8 mouse cellular contexts compared by ENCODE assay signal in the genomic region with DNA sequence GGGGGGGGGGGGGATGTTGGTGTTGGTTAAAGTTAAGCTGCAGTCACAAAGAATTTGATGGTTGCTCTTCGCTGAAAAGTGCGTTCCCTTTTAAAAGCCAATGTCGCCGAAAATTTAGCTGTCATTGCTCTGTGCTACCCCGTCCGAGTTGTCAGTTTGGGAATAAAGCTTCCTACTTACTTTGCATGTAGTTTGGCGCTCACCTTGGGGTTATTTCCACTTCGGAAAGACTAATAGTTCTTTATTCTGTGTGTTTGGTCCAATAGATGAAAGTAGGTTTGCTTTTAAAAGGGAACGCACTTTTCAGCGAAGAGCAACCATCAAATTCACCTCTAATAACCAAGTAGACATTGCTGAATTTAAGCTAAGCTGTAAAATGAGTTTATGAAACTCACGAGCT. TPM values are rescaled to one million over a fixed set of nuclear protein-coding genes. Genes with fewer than 3 reads are reported as not detected.
DNase-seq lines count a peak whose midpoint lies in the region; ATAC-seq and TF ChIP-seq lines count a peak whose summit lies in the region.

No protein-coding gene starts in this region.

- dilution Hi-C loops in CH12.LX (cut with MboI; ENCODE audit: extremely low pct_ligation_motif_present, extremely low pct_unique_long_range_greater_than_20kb, low sequenced_read_pairs), result no loop called here

- intact Hi-C loops in heart, postnatal 25 days (cut with DNase I), result loop anchor here (1.0 kb wide), 1 partner anchor 461 kb away; no protein-coding TSS in a partner anchor

- no peak for TF ChIP-seq EP300 in CH12.LX (IDR thresholded peaks at IDR 0.05; ENCODE audit: low read length)

- no peaks in the 10 kb centered on the region for H3K4me1 ChIP-seq in heart, embryonic 11.5 days (ENCODE audit: control insufficient read depth, insufficient read depth, low read length)
- H3K4me1 ChIP-seq in CH12.LX (ENCODE audit: control insufficient read depth in 1 of 2, insufficient read depth in 2 of 2), result peaks cover 4 to 26% of the 10 kb centered on the region in 2 experiments; a peak in 3 of 4 replicates
- H3K4me1 ChIP-seq in forebrain, embryonic 11.5 days (replicated peaks; ENCODE audit: control insufficient read depth, insufficient read depth, low read length), result peaks cover 4% of the 10 kb centered on the region; the same call in 1 of the 2 replicates
- peaks cover 64% of the 10 kb centered on the region for H3K4me1 ChIP-seq in liver, embryonic 13.5 days (replicated peaks)

- WGBS in heart, embryonic 11.5 days (ENCODE audit: insufficient replicate concordance), result 2% methylated on average over 11 of the region's 11 CpGs
- 5% methylated on average over 11 of the region's 11 CpGs for WGBS in forebrain, embryonic 11.5 days
- under 1% methylated on average over 11 of the region's 11 CpGs for WGBS in liver, embryonic 13.5 days (ENCODE audit: insufficient replicate concordance)

- no peak for DNase-seq in heart, postnatal 25 days (ENCODE audit: low spot score)
- DNase-seq in CH12.LX (ENCODE audit: extremely low read depth), result no peak
- no peak for DNase-seq in forebrain, embryonic 11.5 days (ENCODE audit: low spot score)
- no peak for DNase-seq in liver, embryonic 13.5 days
- no peak for DNase-seq in adrenal gland, adult 2 months
- no peak for DNase-seq in layer of hippocampus, postnatal 14 days (ENCODE audit: low spot score in 2 of 2)
- DNase-seq in retina, postnatal 1 day, result no peak

- no peak for TF ChIP-seq CTCF in CH12.LX (conservative IDR thresholded peaks at IDR 0.05 in 1 of 2, IDR thresholded peaks at IDR 0.05 in 1 of 2; ENCODE audit: low read depth in 2 of 2, low read length in 2 of 2)

- TF ChIP-seq POLR2A in CH12.LX (IDR thresholded peaks at IDR 0.05; ENCODE audit: low read depth, low read length), result no peak

- H3K79me2 ChIP-seq in CH12.LX (replicated peaks; ENCODE audit: control insufficient read depth, extremely low read depth, insufficient read depth, poor library complexity, severe bottlenecking), result peaks cover 56% of the 10 kb centered on the region

- H3K9ac ChIP-seq in heart, embryonic 11.5 days (ENCODE audit: low read depth, low read length), result peak overlapping the region; percentile 90
- H3K9ac ChIP-seq in CH12.LX (ENCODE audit: insufficient read depth, low read depth), result peak overlapping the region; percentile 84; the same call in 1 of the 2 replicates
- peak overlapping the region; percentile 86 for H3K9ac ChIP-seq in forebrain, embryonic 11.5 days (ENCODE audit: low read length)
- H3K9ac ChIP-seq in liver, embryonic 13.5 days, result peak overlapping the region; percentile 98

- H3K4me2 ChIP-seq in heart, embryonic 11.5 days, result peak overlapping the region; percentile 79
- peak overlapping the region; percentile 96; the same call in 1 of the 2 replicates for H3K4me2 ChIP-seq in CH12.LX (ENCODE audit: insufficient read depth, low read depth, poor library complexity, severe bottlenecking)
- peak overlapping the region; percentile 66 for H3K4me2 ChIP-seq in forebrain, embryonic 11.5 days (ENCODE audit: low read depth, low read length, severe bottlenecking)
- peak overlapping the region; percentile 85 for H3K4me2 ChIP-seq in liver, embryonic 13.5 days

- H3K27ac ChIP-seq in heart, embryonic 11.5 days (ENCODE audit: low read depth, low read length), result no peak overlapping the region
- peak overlapping the region; percentile 79; the same call in 1 of the 2 replicates for H3K27ac ChIP-seq in CH12.LX (ENCODE audit: insufficient read depth, low read depth)
- H3K27ac ChIP-seq in forebrain, embryonic 11.5 days (ENCODE audit: low read depth, low read length), result no peak overlapping the region
- H3K27ac ChIP-seq in liver, embryonic 13.5 days, result peak overlapping the region; percentile 96

- H3K27me3 ChIP-seq in heart, embryonic 11.5 days (ENCODE audit: control insufficient read depth, insufficient read depth, low read length), result no peaks in the 10 kb centered on the region
- no peaks in the 10 kb centered on the region for H3K27me3 ChIP-seq in CH12.LX (replicated peaks)
- H3K27me3 ChIP-seq in forebrain, embryonic 11.5 days (ENCODE audit: control insufficient read depth, insufficient read depth, low read length), result no peaks in the 10 kb centered on the region
- H3K27me3 ChIP-seq in liver, embryonic 13.5 days, result no peaks in the 10 kb centered on the region

- no peaks in the 10 kb centered on the region for H3K9me3 ChIP-seq in heart, embryonic 11.5 days (replicated peaks; ENCODE audit: control insufficient read depth, low read length)
- no peaks in the 10 kb centered on the region for H3K9me3 ChIP-seq in CH12.LX (replicated peaks; ENCODE audit: low read length)
- H3K9me3 ChIP-seq in forebrain, embryonic 11.5 days (ENCODE audit: control insufficient read depth, low read length), result no peaks in the 10 kb centered on the region
- no peaks in the 10 kb centered on the region for H3K9me3 ChIP-seq in liver, embryonic 13.5 days (replicated peaks)

- in situ Hi-C loops in CH12.LX (cut with MboI; ENCODE audit: low pct_ligation_motif_present, low pct_unique_long_range_greater_than_20kb, low sequenced_read_pairs), result no loop called here

- no peak for TF ChIP-seq RAD21 in CH12.LX (IDR thresholded peaks at IDR 0.05; ENCODE audit: low read depth, low read length)

- ATAC-seq in heart, embryonic 11.5 days (replicated peaks; ENCODE audit: insufficient number of reproducible peaks, low FRiP score, low TSS enrichment), result no peak
- no peak for ATAC-seq in forebrain, embryonic 11.5 days (replicated peaks; ENCODE audit: low FRiP score)
- no peak for ATAC-seq in liver, embryonic 13.5 days (ENCODE audit: low read depth)

- peak overlapping the region; percentile 86 for H3K4me3 ChIP-seq in heart, embryonic 11.5 days (ENCODE audit: low read depth, low read length)
- peak overlapping the region; percentile 76 to 93 (median 93) for H3K4me3 ChIP-seq in CH12.LX (replicated peaks in 1 of 3; ENCODE audit: low read depth in 2 of 3, low read length in 2 of 3, poor library complexity in 1 of 3)
- peak overlapping the region; percentile 85 for H3K4me3 ChIP-seq in forebrain, embryonic 11.5 days (ENCODE audit: low read depth, low read length)
- H3K4me3 ChIP-seq in liver, embryonic 13.5 days (replicated peaks), result peak overlapping the region; percentile 93

- H3K36me3 ChIP-seq in heart, embryonic 11.5 days (ENCODE audit: control insufficient read depth, insufficient read depth, low read length), result no peaks in the 10 kb centered on the region
- peaks cover 0 to 9% of the 10 kb centered on the region in 2 experiments for H3K36me3 ChIP-seq in CH12.LX (replicated peaks in 1 of 2; ENCODE audit: control insufficient read depth in 1 of 2, insufficient read depth in 1 of 2, low read length in 1 of 2)
- no peaks in the 10 kb centered on the region for H3K36me3 ChIP-seq in forebrain, embryonic 11.5 days (ENCODE audit: control insufficient read depth, insufficient read depth, low read length)
- peaks cover 30% of the 10 kb centered on the region for H3K36me3 ChIP-seq in liver, embryonic 13.5 days

TF ChIP-seq in CH12.LX, 34 proteins besides CTCF, POLR2A, EP300 and RAD21:
- TF ChIP-seq SIN3A (IDR thresholded peaks at IDR 0.05; ENCODE audit: low read length), result 0 out of 2 replicates have a peak, but pooled peaks have one; percentile 1
- no peak for TF ChIP-seq RCOR1 (conservative IDR thresholded peaks at IDR 0.05; ENCODE audit: low read depth, low read length)
- TF ChIP-seq CHD1 (IDR thresholded peaks at IDR 0.05; ENCODE audit: low read depth, low read length), result 0 out of 2 replicates have a peak, but pooled peaks have one; percentile 62

RNA-seq across cellular contexts. Expression of gene Kif11, which starts 0.6 kb away (rescaled TPM):
- 54.1 and 56.6 TPM in 2 replicates for polyA plus RNA-seq in heart, embryonic 11.5 days (2014; fragmentation: Nextera tagmentation; extraction: Ambion mirVana)
- total RNA-seq in heart, postnatal 25 days (2021), result under 1 TPM; 0.88 to 0.95 TPM
- total RNA-seq in CH12.LX (2012; rRNA removed) (61.7 and 66.1 TPM in 2 replicates), CH12.LX (2014; rRNA removed) (144 and 158 TPM in 2 replicates)
- polyA plus RNA-seq in CH12.LX (2012; ENCODE audit: insufficient read length, low read depth), result 67.8 and 69.6 TPM in 2 replicates
- polyA plus RNA-seq in forebrain, embryonic 11.5 days (2014; fragmentation: Nextera tagmentation; extraction: Ambion mirVana), result 112 and 121 TPM in 2 replicates
- 50.8 and 65.4 TPM in 2 replicates for polyA plus RNA-seq in liver, embryonic 13.5 days (2015; fragmentation: Nextera tagmentation; extraction: Ambion mirVana)
- 1 to 10 TPM; 1.1 to 1.6 TPM for total RNA-seq in adrenal gland, adult 2 months (2021)
- polyA plus RNA-seq in adrenal gland, adult 2 months (2012; rRNA removed), result 0.04 and 0.22 TPM in 2 replicates
- 1 to 10 TPM; 2.4 to 3.1 TPM for total RNA-seq in layer of hippocampus, postnatal 14 days (2021)

RNA-seq across cellular contexts. Expression of gene Ide, which starts 39.2 kb away (rescaled TPM):
- polyA plus RNA-seq in heart, embryonic 11.5 days (2014; fragmentation: Nextera tagmentation; extraction: Ambion mirVana), result 54.7 and 56.9 TPM in 2 replicates
- total RNA-seq in heart, postnatal 25 days (2021), result 10 to 100 TPM; 66.3 to 69.6 TPM
- total RNA-seq in CH12.LX (2012; rRNA removed) (56.0 and 62.2 TPM in 2 replicates), CH12.LX (2014; rRNA removed) (74.4 and 79.5 TPM in 2 replicates)
- 116 and 124 TPM in 2 replicates for polyA plus RNA-seq in CH12.LX (2012; ENCODE audit: insufficient read length, low read depth)
- 64.7 and 71.6 TPM in 2 replicates for polyA plus RNA-seq in forebrain, embryonic 11.5 days (2014; fragmentation: Nextera tagmentation; extraction: Ambion mirVana)
- polyA plus RNA-seq in liver, embryonic 13.5 days (2015; fragmentation: Nextera tagmentation; extraction: Ambion mirVana), result 31.1 and 44.4 TPM in 2 replicates
- 100 to 1,000 TPM in 1 of 2 experiments, 10 to 100 TPM in 1; 95.7 to 121 TPM for total RNA-seq in adrenal gland, adult 2 months (2021)
- 12.1 and 17.1 TPM in 2 replicates for polyA plus RNA-seq in adrenal gland, adult 2 months (2012; rRNA removed)
- total RNA-seq in layer of hippocampus, postnatal 14 days (2021), result 10 to 100 TPM; 46.1 to 46.4 TPM

RNA-seq across cellular contexts. Expression of gene Hhex, which starts 57.8 kb away (rescaled TPM):
- 10.9 and 13.4 TPM in 2 replicates for polyA plus RNA-seq in heart, embryonic 11.5 days (2014; fragmentation: Nextera tagmentation; extraction: Ambion mirVana)
- total RNA-seq in heart, postnatal 25 days (2021), result 1 to 10 TPM; 3.8 to 4.8 TPM
- 7.3 and 7.6 TPM in 2 replicates for total RNA-seq in CH12.LX (2012; rRNA removed)
- 9.1 and 11.0 TPM in 2 replicates for total RNA-seq in CH12.LX (2014; rRNA removed)
- 40.2 and 42.0 TPM in 2 replicates for polyA plus RNA-seq in CH12.LX (2012; ENCODE audit: insufficient read length, low read depth)
- polyA plus RNA-seq in forebrain, embryonic 11.5 days (2014; fragmentation: Nextera tagmentation; extraction: Ambion mirVana), result 4.5 and 5.1 TPM in 2 replicates
- 27.8 and 34.4 TPM in 2 replicates for polyA plus RNA-seq in liver, embryonic 13.5 days (2015; fragmentation: Nextera tagmentation; extraction: Ambion mirVana)
- total RNA-seq in adrenal gland, adult 2 months (2021), result 10 to 100 TPM; 38.0 to 79.8 TPM
- polyA plus RNA-seq in adrenal gland, adult 2 months (2012; rRNA removed), result 162 and 413 TPM in 2 replicates
- 1 to 10 TPM; 2.6 to 3.6 TPM for total RNA-seq in layer of hippocampus, postnatal 14 days (2021)

Comparison
In these comparisons a context has a peak if more than half of its experiments do, and no peak if none do; other contexts are left out.
1. H3K27ac ChIP-seq: peak in CH12.LX (single experiment) and liver, embryonic 13.5 days (single experiment); none in heart, embryonic 11.5 days (single experiment) and forebrain, embryonic 11.5 days (single experiment).
2. RNA of gene Kif11, which starts 0.6 kb away (polyA plus RNA-seq): 112 to 121 TPM in forebrain, embryonic 11.5 days, 67.8 to 69.6 TPM in CH12.LX, 54.1 to 56.6 TPM in heart, embryonic 11.5 days and 50.8 to 65.4 TPM in liver, embryonic 13.5 days; 0.04 to 0.22 TPM in adrenal gland, adult 2 months; every median in the first group is over 10 times any median in the second.
3. Peak in every context shown above with its lines, with median percentiles within 50 percentile points of each other: H3K4me2 ChIP-seq, H3K4me3 ChIP-seq and H3K9ac ChIP-seq.